Mouse (Mus musculus): ENCODE measurements at regions not wholly inside any gene's neighbourhood (a gene's known extent, or its start where the extent isn't known, plus 50 kb on each side); places are given as distances from the start of the nearest gene placed in this dataset.

- no peaks in the 10 kb centered on the region for H3K36me3 ChIP-seq
- no peak overlapping the region for H3K4me3 ChIP-seq (replicated peaks)
- no peaks in the 10 kb centered on the region for H3K27me3 ChIP-seq (replicated peaks)
- no peak overlapping the region for H3K4me2 ChIP-seq
- H3K9me3 ChIP-seq = no peaks in the 10 kb centered on the region
- no peak for ATAC-seq (ENCODE audit: insufficient read depth, low FRiP score, low read depth)
- H3K9ac ChIP-seq = no peak overlapping the region
- H3K27ac ChIP-seq = no peak overlapping the region
- H3K4me1 ChIP-seq = no peaks in the 10 kb centered on the region
- WGBS = 82% methylated on average over 5 of the region's 5 CpGs
Observed at GRCm38 (mm10) chr15:68508190-68508589, 2007.5 kb upstream of the Lrrc6 start.

- Histone ChIP-seq H3K9me3 (no peaks in the 10 kb centered on the region), H3K27me3 (replicated peaks) (no peaks in the 10 kb centered on the region)
- no peak for ATAC-seq (ENCODE audit: insufficient read depth, low FRiP score, low read depth)
Observed at GRCm38 (mm10) chr15:68506093-68506492, 2005.4 kb upstream of the Lrrc6 start.

GRCm38 (mm10) chr15:68496438-68496837, 1995.7 kb upstream of the Lrrc6 start:
- Histone ChIP-seq H3K4me1 (no peaks in the 10 kb centered on the region), H3K9ac (no peak overlapping the region), H3K9me3 (no peaks in the 10 kb centered on the region), H3K4me3 (replicated peaks) (no peak overlapping the region), H3K36me3 (no peaks in the 10 kb centered on the region), H3K4me2 (no peak overlapping the region), H3K27ac (no peak overlapping the region), H3K27me3 (replicated peaks) (no peaks in the 10 kb centered on the region)
- 76% methylated on average over 2 of the region's 2 CpGs for WGBS
- no peak for ATAC-seq (ENCODE audit: insufficient read depth, low FRiP score, low read depth)

More at GRCm38 (mm10) chr15:68506093-68506492, 2005.4 kb upstream of the Lrrc6 start:
- WGBS = 60% methylated on average over 2 of the region's 2 CpGs
- Histone ChIP-seq H3K4me1 (no peaks in the 10 kb centered on the region), H3K4me3 (replicated peaks) (no peak overlapping the region), H3K4me2 (no peak overlapping the region), H3K9ac (no peak overlapping the region), H3K36me3 (no peaks in the 10 kb centered on the region), H3K27ac (no peak overlapping the region)

- H3K4me1 ChIP-seq = no peaks in the 10 kb centered on the region
- no peak overlapping the region for H3K27ac ChIP-seq
- no peak overlapping the region for H3K4me2 ChIP-seq
- no peaks in the 10 kb centered on the region for H3K27me3 ChIP-seq (replicated peaks)
- no peak overlapping the region for H3K9ac ChIP-seq
- 84% methylated on average over 1 of the region's 1 CpGs for WGBS
- no peaks in the 10 kb centered on the region for H3K36me3 ChIP-seq
- no peak overlapping the region for H3K4me3 ChIP-seq (replicated peaks)
- ATAC-seq (ENCODE audit: insufficient read depth, low FRiP score, low read depth) = no peak
- H3K9me3 ChIP-seq = no peaks in the 10 kb centered on the region
Observed at GRCm38 (mm10) chr15:68484789-68485188, 1984.1 kb upstream of the Lrrc6 start.

- Histone ChIP-seq H3K27me3 (replicated peaks) (no peaks in the 10 kb centered on the region), H3K4me2 (no peak overlapping the region), H3K4me3 (replicated peaks) (no peak overlapping the region), H3K9ac (no peak overlapping the region), H3K9me3 (no peaks in the 10 kb centered on the region), H3K27ac (no peak overlapping the region), H3K4me1 (no peaks in the 10 kb centered on the region), H3K36me3 (no peaks in the 10 kb centered on the region)
- no peak for ATAC-seq (ENCODE audit: insufficient read depth, low FRiP score, low read depth)
- WGBS = 70% methylated on average over 5 of the region's 5 CpGs
Observed at GRCm38 (mm10) chr15:68477745-68478144, 1977.0 kb upstream of the Lrrc6 start.

GRCm38 (mm10) chr15:68471928-68472327, 1971.2 kb upstream of the Lrrc6 start:
- WGBS = 80% methylated on average over 4 of the region's 4 CpGs
- Histone ChIP-seq H3K36me3 (no peaks in the 10 kb centered on the region), H3K27me3 (replicated peaks) (no peaks in the 10 kb centered on the region), H3K4me2 (no peak overlapping the region), H3K4me3 (replicated peaks) (no peak overlapping the region), H3K9me3 (no peaks in the 10 kb centered on the region), H3K9ac (no peak overlapping the region), H3K27ac (no peak overlapping the region), H3K4me1 (no peaks in the 10 kb centered on the region)
- no peak for ATAC-seq (ENCODE audit: insufficient read depth, low FRiP score, low read depth)

GRCm38 (mm10) chr15:68462851-68463250, 1962.1 kb upstream of the Lrrc6 start:
- no peak overlapping the region for H3K4me3 ChIP-seq (replicated peaks)
- WGBS = 46% methylated on average over 3 of the region's 3 CpGs
- no peak overlapping the region for H3K4me2 ChIP-seq
- H3K27me3 ChIP-seq (replicated peaks) = no peaks in the 10 kb centered on the region
- no peaks in the 10 kb centered on the region for H3K4me1 ChIP-seq
- no peak overlapping the region for H3K9ac ChIP-seq
- ATAC-seq (ENCODE audit: insufficient read depth, low FRiP score, low read depth) = no peak
- no peaks in the 10 kb centered on the region for H3K36me3 ChIP-seq
- no peak overlapping the region for H3K27ac ChIP-seq
- H3K9me3 ChIP-seq = no peaks in the 10 kb centered on the region

- Histone ChIP-seq H3K27ac (no peak overlapping the region), H3K27me3 (replicated peaks) (no peaks in the 10 kb centered on the region), H3K9me3 (no peaks in the 10 kb centered on the region), H3K4me2 (no peak overlapping the region), H3K9ac (no peak overlapping the region), H3K4me1 (no peaks in the 10 kb centered on the region), H3K4me3 (replicated peaks) (no peak overlapping the region), H3K36me3 (no peaks in the 10 kb centered on the region)
- WGBS = 21% methylated on average over 2 of the region's 2 CpGs
- no peak for ATAC-seq (ENCODE audit: insufficient read depth, low FRiP score, low read depth)
Observed at GRCm38 (mm10) chr15:68457239-68457638, 1956.5 kb upstream of the Lrrc6 start.

- Histone ChIP-seq H3K4me2 (no peak overlapping the region), H3K27ac (no peak overlapping the region), H3K4me3 (replicated peaks) (no peak overlapping the region), H3K4me1 (no peaks in the 10 kb centered on the region), H3K9ac (no peak overlapping the region), H3K36me3 (no peaks in the 10 kb centered on the region), H3K27me3 (replicated peaks) (no peaks in the 10 kb centered on the region), H3K9me3 (no peaks in the 10 kb centered on the region)
- WGBS = 20% methylated on average over 2 of the region's 2 CpGs
- ATAC-seq (ENCODE audit: insufficient read depth, low FRiP score, low read depth) = no peak
Observed at GRCm38 (mm10) chr15:68451971-68452370, 1951.3 kb upstream of the Lrrc6 start.

GRCm38 (mm10) chr15:68445341-68445740, 1944.6 kb upstream of the Lrrc6 start:
- no peak overlapping the region for H3K4me2 ChIP-seq
- H3K36me3 ChIP-seq = no peaks in the 10 kb centered on the region
- H3K9ac ChIP-seq = no peak overlapping the region
- H3K9me3 ChIP-seq = no peaks in the 10 kb centered on the region
- H3K4me1 ChIP-seq = no peaks in the 10 kb centered on the region
- ATAC-seq (ENCODE audit: insufficient read depth, low FRiP score, low read depth) = no peak
- H3K4me3 ChIP-seq (replicated peaks) = no peak overlapping the region
- no peaks in the 10 kb centered on the region for H3K27me3 ChIP-seq (replicated peaks)
- 89% methylated on average over 7 of the region's 7 CpGs for WGBS
- H3K27ac ChIP-seq = no peak overlapping the region

GRCm38 (mm10) chr15:68440636-68441035, 1939.9 kb upstream of the Lrrc6 start:
- no peak for ATAC-seq (ENCODE audit: insufficient read depth, low FRiP score, low read depth)

GRCm38 (mm10) chr15:68435961-68436360, 1935.3 kb upstream of the Lrrc6 start:
- Histone ChIP-seq H3K4me3 (replicated peaks) (no peak overlapping the region), H3K4me2 (no peak overlapping the region), H3K27me3 (replicated peaks) (no peaks in the 10 kb centered on the region), H3K9ac (no peak overlapping the region), H3K4me1 (no peaks in the 10 kb centered on the region), H3K27ac (no peak overlapping the region), H3K9me3 (no peaks in the 10 kb centered on the region), H3K36me3 (no peaks in the 10 kb centered on the region)
- no peak for ATAC-seq (ENCODE audit: insufficient read depth, low FRiP score, low read depth)
- WGBS = 32% methylated on average over 3 of the region's 3 CpGs

More at GRCm38 (mm10) chr15:68440636-68441035, 1939.9 kb upstream of the Lrrc6 start:
- Histone ChIP-seq H3K4me2 (no peak overlapping the region), H3K9me3 (no peaks in the 10 kb centered on the region), H3K4me1 (no peaks in the 10 kb centered on the region), H3K4me3 (replicated peaks) (no peak overlapping the region), H3K36me3 (no peaks in the 10 kb centered on the region), H3K27me3 (replicated peaks) (no peaks in the 10 kb centered on the region), H3K27ac (no peak overlapping the region), H3K9ac (no peak overlapping the region)
- WGBS = 67% methylated on average over 9 of the region's 9 CpGs

GRCm38 (mm10) chr15:68431251-68431650, 1930.5 kb upstream of the Lrrc6 start:
- no peak overlapping the region for H3K4me3 ChIP-seq (replicated peaks)
- H3K9ac ChIP-seq = no peak overlapping the region
- no peaks in the 10 kb centered on the region for H3K4me1 ChIP-seq
- H3K36me3 ChIP-seq = no peaks in the 10 kb centered on the region
- no peaks in the 10 kb centered on the region for H3K9me3 ChIP-seq
- no peak for ATAC-seq (ENCODE audit: insufficient read depth, low FRiP score, low read depth)
- no peaks in the 10 kb centered on the region for H3K27me3 ChIP-seq (replicated peaks)
- H3K27ac ChIP-seq = no peak overlapping the region
- H3K4me2 ChIP-seq = no peak overlapping the region
- 74% methylated on average over 2 of the region's 2 CpGs for WGBS
